Mouse (Mus musculus) midbrain, embryonic 12.5 days (tissue): Measurements from ENCODE around the gene Ankrd6. TPM values are rescaled to one million over a fixed set of nuclear protein-coding genes. Genes with fewer than 3 reads are reported as not detected.

Experiments
- ATAC-seq: fragments of 200-750 bp; cut with Nextera tagmentation; 2 replicates; pipeline ENCODE4 v1.8.0; 2017; ENCODE audit warnings: low read depth, moderate TSS enrichment, moderate library complexity; ENCODE audit not compliant: low FRiP score
- H3K27ac ChIP-seq: fragments of 300-500 bp; sonication (generic); replicated peaks from 2 replicates; pipeline ENCODE4 v1.5.1; 2016; ENCODE audit warnings: mild to moderate bottlenecking
- H3K27me3 ChIP-seq: fragments of 300-500 bp; sonication (generic); 2 replicates; pipeline ENCODE4 v1.6.1; 2016; ENCODE audit warnings: mild to moderate bottlenecking
- H3K36me3 ChIP-seq: fragments of 300-500 bp; sonication (generic); 2 replicates; pipeline ENCODE4 v1.6.1; 2016
- H3K4me1 ChIP-seq: fragments of 300-500 bp; sonication (generic); 2 replicates; pipeline ENCODE4 v1.6.1; 2016
- H3K4me2 ChIP-seq: fragments of 300-500 bp; sonication (generic); replicated peaks from 2 replicates; pipeline ENCODE4 v1.6.1; 2016; ENCODE audit warnings: mild to moderate bottlenecking, moderate library complexity
- H3K4me3 ChIP-seq: fragments of 300-500 bp; sonication (generic); 2 replicates; pipeline ENCODE4 v1.5.1; 2016; ENCODE audit warnings: mild to moderate bottlenecking
- H3K9ac ChIP-seq: fragments of 300-500 bp; sonication (generic); replicated peaks from 2 replicates; pipeline ENCODE4 v1.6.1; 2016; ENCODE audit warnings: mild to moderate bottlenecking, moderate library complexity
- H3K9me3 ChIP-seq: fragments of 300-500 bp; sonication (generic); 2 replicates; pipeline ENCODE4 v1.6.1; 2016; ENCODE audit warnings: mild to moderate bottlenecking
- WGBS: fragments of 180-500 bp; shearing (Covaris S2); methylation state at CpG from one replicate; pipeline ENCODE4 v1.1.7; 2016; 5-methylcytosine and 5-hydroxymethylcytosine counted together
- polyA plus RNA-seq: library from polyadenylated mRNA; unstranded; fragments of >200 nt; fragmentation: Nextera tagmentation; extraction: Ambion mirVana; gene quantifications from 2 replicates; pipeline ENCODE4 v1.2.1, GENCODE M21; 2016

Gene Ankrd6
- polyA plus RNA-seq, result 36.7 and 39.9 TPM in 2 replicates

GRCm38 (mm10) chr4:32950356-32951034 is at the start of gene Ankrd6:
TSS of gene Ankrd6 (minus strand) at chr4:32950841.
- H3K9me3 ChIP-seq, result no peaks in the 10 kb centered on the region
- 0 out of 2 replicates have a peak within 1 kb of the TSS, but pooled peaks have one; percentile 15 for H3K27ac ChIP-seq
- H3K4me3 ChIP-seq, result peak within 1 kb of the TSS; percentile 74
- 1% methylated on average over 44 of the region's 66 CpGs for WGBS
- peaks cover 26% of the 10 kb centered on the region for H3K4me1 ChIP-seq
- peaks cover 24% of the 10 kb centered on the region for H3K27me3 ChIP-seq
- no peaks in the 10 kb centered on the region for H3K36me3 ChIP-seq
- peak within 1 kb of the TSS; percentile 92 for H3K4me2 ChIP-seq
- ATAC-seq, result peak; percentile 93
- peak within 1 kb of the TSS; percentile 66 for H3K9ac ChIP-seq

DNA sequence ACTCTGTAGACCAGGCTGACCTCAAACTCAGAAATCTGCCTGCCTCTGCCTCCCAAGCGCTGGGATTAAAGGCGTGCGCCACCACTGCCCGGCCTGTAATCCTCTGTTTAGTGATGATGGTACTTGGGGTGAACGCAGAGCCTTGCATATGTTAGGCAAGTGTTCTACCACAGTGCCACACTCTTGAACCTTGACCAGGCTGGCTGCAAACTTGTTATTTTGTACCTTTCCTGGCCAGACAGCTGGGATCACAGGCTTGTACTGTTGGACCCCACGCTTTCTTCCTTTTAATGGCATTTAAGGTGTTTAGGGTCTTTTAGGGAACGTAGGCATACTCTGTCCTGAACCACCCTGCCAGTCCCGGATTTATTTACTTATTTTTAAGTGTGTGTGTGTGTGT is 48.4 kb upstream of the Ankrd6 start:
- Histone ChIP-seq H3K27me3 (no peaks in the 10 kb centered on the region), H3K9ac (no peak overlapping the region), H3K36me3 (peaks cover 16% of the 10 kb centered on the region; the same call in 1 of the 2 replicates), H3K9me3 (no peaks in the 10 kb centered on the region), H3K4me1 (no peaks in the 10 kb centered on the region), H3K27ac (no peak overlapping the region), H3K4me2 (no peak overlapping the region), H3K4me3 (no peak overlapping the region)
- 96% methylated on average over 8 of the region's 8 CpGs for whole genome bisulfite sequencing
- no peak for ATAC-seq

- H3K36me3 ChIP-seq, result peaks cover 12% of the 10 kb centered on the region; the same call in 1 of the 2 replicates
- 89% methylated on average over 5 of the region's 5 CpGs for WGBS
These were observed 46.9 kb upstream of the Ankrd6 start for GRCm38 (mm10) chr4:32997571-32997970.

DNA sequence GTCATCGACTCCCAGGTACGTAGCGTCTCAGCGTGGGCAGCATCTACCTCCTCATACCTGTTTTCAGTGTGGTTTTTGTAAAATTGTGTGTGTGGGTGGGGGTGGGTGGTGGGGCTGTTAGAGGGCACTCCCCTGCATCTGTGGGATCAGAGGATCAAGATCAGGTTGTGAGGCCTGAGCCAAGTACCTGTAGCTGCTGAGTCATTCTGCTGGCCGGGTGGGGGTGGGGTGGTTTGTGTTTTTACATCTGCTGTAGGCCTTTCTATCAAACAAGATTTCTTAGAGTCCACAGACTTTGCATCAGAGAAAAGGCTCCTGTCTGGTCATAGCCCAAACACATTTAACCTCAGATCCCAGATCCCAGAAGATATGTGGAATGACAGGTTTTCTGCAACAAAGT is 45.4 kb upstream of the Ankrd6 start:
- H3K27ac ChIP-seq, result no peak overlapping the region
- no peak overlapping the region for H3K9ac ChIP-seq
- no peaks in the 10 kb centered on the region for H3K27me3 ChIP-seq
- no peak for ATAC-seq
- H3K4me2 ChIP-seq, result no peak overlapping the region
- 97% methylated on average over 5 of the region's 5 CpGs for WGBS
- no peaks in the 10 kb centered on the region for H3K9me3 ChIP-seq
- H3K36me3 ChIP-seq, result peaks cover 12% of the 10 kb centered on the region; the same call in 1 of the 2 replicates
- no peaks in the 10 kb centered on the region for H3K4me1 ChIP-seq
- no peak overlapping the region for H3K4me3 ChIP-seq

More at GRCm38 (mm10) chr4:32997571-32997970, 46.9 kb upstream of the Ankrd6 start:
- Histone ChIP-seq H3K4me3 (no peak overlapping the region), H3K4me1 (no peaks in the 10 kb centered on the region), H3K9me3 (no peaks in the 10 kb centered on the region), H3K27ac (no peak overlapping the region), H3K9ac (no peak overlapping the region), H3K4me2 (no peak overlapping the region), H3K27me3 (no peaks in the 10 kb centered on the region)
- no peak for ATAC-seq

- Histone ChIP-seq H3K9ac (no peak overlapping the region), H3K4me1 (no peaks in the 10 kb centered on the region), H3K27me3 (no peaks in the 10 kb centered on the region), H3K36me3 (peaks cover 8% of the 10 kb centered on the region; the same call in 1 of the 2 replicates), H3K27ac (no peak overlapping the region), H3K4me3 (no peak overlapping the region), H3K9me3 (no peaks in the 10 kb centered on the region), H3K4me2 (no peak overlapping the region)
- WGBS, result 80% methylated on average over 3 of the region's 3 CpGs
- ATAC-seq, result no peak
These were observed 43.5 kb upstream of the Ankrd6 start for GRCm38 (mm10) chr4:32994168-32994567.

DNA sequence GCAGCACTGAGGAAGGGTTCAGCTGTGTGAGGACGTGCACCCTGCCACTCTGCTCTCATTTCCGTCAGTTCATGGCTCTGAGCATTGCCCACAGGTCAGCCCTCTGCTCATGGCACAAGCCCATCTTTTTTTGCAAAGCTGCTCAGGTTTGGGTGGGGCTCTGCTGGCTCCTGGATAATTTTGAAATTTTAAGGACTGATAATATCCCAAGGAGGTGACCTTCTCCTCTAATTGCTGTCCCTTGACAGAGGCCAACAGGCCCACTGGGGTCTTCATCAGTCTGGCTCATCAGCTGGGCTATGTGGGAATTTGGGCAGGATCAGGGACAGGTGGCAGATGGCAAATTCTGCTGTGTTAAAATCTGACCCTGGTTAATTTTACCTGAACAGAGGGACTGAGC is 38.7 kb upstream of the Ankrd6 start:
- WGBS, result 88% methylated on average over 2 of the region's 2 CpGs
- no peak overlapping the region for H3K9ac ChIP-seq
- no peak overlapping the region for H3K4me2 ChIP-seq
- H3K36me3 ChIP-seq, result no peaks in the 10 kb centered on the region
- H3K27ac ChIP-seq, result no peak overlapping the region
- no peaks in the 10 kb centered on the region for H3K9me3 ChIP-seq
- H3K27me3 ChIP-seq, result no peaks in the 10 kb centered on the region
- H3K4me1 ChIP-seq, result peaks cover 22% of the 10 kb centered on the region
- H3K4me3 ChIP-seq, result no peak overlapping the region
- no peak for ATAC-seq

- ATAC-seq, result no peak
- WGBS, result 70% methylated on average over 3 of the region's 3 CpGs
- H3K4me2 ChIP-seq, result no peak overlapping the region
These were observed 36.4 kb upstream of the Ankrd6 start for GRCm38 (mm10) chr4:32987006-32987405.

DNA sequence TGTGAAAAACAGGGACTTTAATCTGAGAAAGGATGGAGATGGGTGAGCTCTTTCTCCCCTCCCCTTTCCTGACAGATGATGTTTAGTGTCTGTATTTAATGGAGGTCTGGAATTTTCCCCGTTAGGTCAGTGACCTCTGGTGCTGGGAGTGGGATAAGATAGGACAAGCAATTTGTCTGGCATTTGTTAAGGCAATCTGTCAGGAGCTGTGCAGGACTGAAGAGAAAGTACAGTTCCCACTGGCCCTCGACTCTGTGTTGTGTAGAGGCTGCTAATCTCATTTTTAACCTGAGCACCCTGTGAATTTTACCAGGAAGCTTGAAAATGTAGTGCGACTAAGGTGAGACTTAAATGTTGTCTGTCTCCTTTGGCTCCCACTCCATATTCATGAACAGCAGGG is 35.0 kb upstream of the Ankrd6 start:
- peak overlapping the region; percentile 93; the same call in 1 of the 2 replicates for H3K4me3 ChIP-seq

More at GRCm38 (mm10) chr4:32987006-32987405, 36.4 kb upstream of the Ankrd6 start:
- Histone ChIP-seq H3K4me1 (peaks cover 28% of the 10 kb centered on the region), H3K4me3 (no peak overlapping the region), H3K9ac (no peak overlapping the region), H3K36me3 (no peaks in the 10 kb centered on the region), H3K27ac (no peak overlapping the region), H3K27me3 (no peaks in the 10 kb centered on the region), H3K9me3 (no peaks in the 10 kb centered on the region)

GRCm38 (mm10) chr4:32984801-32985675 is 34.4 kb upstream of the Ankrd6 start:
- peak overlapping the region; percentile 94 for H3K9ac ChIP-seq
- H3K36me3 ChIP-seq, result no peaks in the 10 kb centered on the region
- H3K4me1 ChIP-seq, result peaks cover 29% of the 10 kb centered on the region
- H3K27me3 ChIP-seq, result peaks cover 12% of the 10 kb centered on the region; the same call in 1 of the 2 replicates
- WGBS, result 6% methylated on average over 13 of the region's 13 CpGs
- H3K4me3 ChIP-seq, result peak overlapping the region; percentile 93
- no peaks in the 10 kb centered on the region for H3K9me3 ChIP-seq
- peak overlapping the region; percentile 88 for H3K4me2 ChIP-seq
- H3K27ac ChIP-seq, result peak overlapping the region; percentile 94
- ATAC-seq, result no peak

More for the DNA sequence above, 35.0 kb upstream of the Ankrd6 start:
- no peak for ATAC-seq
- H3K4me2 ChIP-seq, result peak overlapping the region; percentile 88
- H3K9me3 ChIP-seq, result no peaks in the 10 kb centered on the region
- WGBS, result 2% methylated on average over 3 of the region's 3 CpGs
- peak overlapping the region; percentile 70 for H3K27ac ChIP-seq
- H3K4me1 ChIP-seq, result peaks cover 29% of the 10 kb centered on the region
- peaks cover 11% of the 10 kb centered on the region; the same call in 1 of the 2 replicates for H3K27me3 ChIP-seq
- H3K9ac ChIP-seq, result 0 out of 2 replicates have a peak overlapping the region, but pooled peaks have one; percentile 17
- H3K36me3 ChIP-seq, result no peaks in the 10 kb centered on the region

- H3K4me3 ChIP-seq, result peak overlapping the region; percentile 93
- WGBS, result 0% methylated on average over 13 of the region's 13 CpGs
- H3K36me3 ChIP-seq, result no peaks in the 10 kb centered on the region
- peak overlapping the region; percentile 94 for H3K27ac ChIP-seq
- H3K9ac ChIP-seq, result peak overlapping the region; percentile 94
- ATAC-seq, result no peak
- H3K9me3 ChIP-seq, result no peaks in the 10 kb centered on the region
- peaks cover 12% of the 10 kb centered on the region; the same call in 1 of the 2 replicates for H3K27me3 ChIP-seq
- peak overlapping the region; percentile 88 for H3K4me2 ChIP-seq
- peaks cover 29% of the 10 kb centered on the region for H3K4me1 ChIP-seq
These were observed 33.6 kb upstream of the Ankrd6 start for GRCm38 (mm10) chr4:32984242-32984641.

DNA sequence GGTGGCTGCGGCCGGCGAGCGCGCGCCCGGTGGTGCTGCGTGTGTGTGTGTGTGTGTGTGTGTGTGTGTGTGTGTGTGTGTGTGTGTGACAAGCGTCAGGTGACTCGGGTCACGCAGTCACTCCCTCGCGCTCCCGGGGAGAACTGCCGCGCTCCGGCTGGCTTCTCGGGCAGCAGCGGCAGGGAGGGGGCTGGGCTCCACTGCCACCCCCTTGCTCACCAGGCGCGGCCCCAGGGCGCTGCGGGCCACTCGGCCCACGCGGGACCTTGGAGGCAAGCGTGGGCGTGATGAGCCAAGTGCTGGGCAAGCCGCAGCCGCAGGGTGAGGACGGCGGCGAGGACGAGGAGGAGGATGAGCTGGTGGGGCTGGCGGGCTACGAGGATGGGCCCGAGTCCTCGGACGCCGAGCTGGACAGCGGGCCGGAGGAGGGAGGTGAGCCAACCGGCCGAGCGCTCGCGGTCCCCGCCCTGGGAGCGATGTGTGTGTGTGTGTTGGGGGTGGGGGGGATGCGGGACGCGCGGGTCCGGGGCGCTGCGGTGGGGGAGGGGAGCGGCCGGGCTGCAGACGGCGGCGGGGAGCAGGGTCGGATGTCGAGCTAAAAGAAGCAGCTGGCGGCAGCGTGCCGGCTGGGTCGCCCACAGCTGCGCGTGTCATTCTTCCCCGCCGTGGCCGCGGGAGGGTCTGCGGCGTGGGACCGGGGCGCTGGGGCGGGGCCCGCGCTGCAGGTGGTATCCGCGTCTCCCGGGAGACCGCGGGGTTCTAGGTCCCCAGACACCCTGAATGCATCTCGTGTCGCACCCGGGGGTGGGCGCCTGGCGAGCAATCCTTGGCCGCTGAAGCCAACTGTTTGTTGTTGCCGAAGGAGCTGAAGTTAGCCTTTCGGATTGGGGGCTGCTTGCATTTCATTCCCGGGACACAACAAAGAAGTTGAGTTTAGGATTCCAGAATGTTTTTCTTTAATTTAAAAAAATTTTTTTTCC is 32.8 kb upstream of the Ankrd6 start:
- no peaks in the 10 kb centered on the region for H3K9me3 ChIP-seq
- H3K9ac ChIP-seq, result peak overlapping the region; percentile 94
- ATAC-seq, result peak; percentile 76
- H3K27ac ChIP-seq, result peak overlapping the region; percentile 94
- no peaks in the 10 kb centered on the region for H3K36me3 ChIP-seq
- WGBS, result under 1% methylated on average over 67 of the region's 94 CpGs
- H3K4me2 ChIP-seq, result peak overlapping the region; percentile 88
- H3K4me1 ChIP-seq, result peaks cover 29% of the 10 kb centered on the region
- peak overlapping the region; percentile 93 for H3K4me3 ChIP-seq
- peaks cover 12% of the 10 kb centered on the region; the same call in 1 of the 2 replicates for H3K27me3 ChIP-seq
